Mouse (Mus musculus) ovary, postnatal 10 days (tissue): ENCODE data around the gene Mgat4c.
"Not testable (repeated sequence)": the region's sequence is repeated elsewhere in the genome, so short reads cannot be mapped to it uniquely, and the experiment has no call there.

Source experiments
- DNase-seq: peaks from one replicate; pipeline ENCODE4 v3.0.0; 2022; ENCODE audit warnings: low spot score

Mgat4c gene

GRCm38 (mm10) chr10:102154865-102155264 is 473.6 kb downstream of the Mgat4c start:
- DNase-seq, result no peak

DNA sequence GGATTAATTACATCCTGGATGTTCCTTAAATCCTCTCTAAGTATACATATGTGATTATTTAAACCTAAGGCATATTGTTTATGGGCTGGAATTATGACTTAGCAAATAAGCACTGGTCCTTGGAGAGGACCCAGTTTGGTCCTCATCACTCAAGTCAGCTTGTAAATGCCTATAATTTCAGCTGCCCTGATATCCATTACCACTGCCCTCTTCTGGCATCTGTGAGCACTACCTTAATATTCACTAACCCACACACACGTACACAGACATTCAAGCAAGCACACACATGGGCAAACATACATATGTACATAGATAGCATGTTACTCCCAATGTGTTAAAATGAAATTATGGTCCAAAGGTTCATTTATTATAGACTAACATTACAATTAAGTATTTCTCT is 474.6 kb downstream of the Mgat4c start:
- no peak for DNase-seq

DNA sequence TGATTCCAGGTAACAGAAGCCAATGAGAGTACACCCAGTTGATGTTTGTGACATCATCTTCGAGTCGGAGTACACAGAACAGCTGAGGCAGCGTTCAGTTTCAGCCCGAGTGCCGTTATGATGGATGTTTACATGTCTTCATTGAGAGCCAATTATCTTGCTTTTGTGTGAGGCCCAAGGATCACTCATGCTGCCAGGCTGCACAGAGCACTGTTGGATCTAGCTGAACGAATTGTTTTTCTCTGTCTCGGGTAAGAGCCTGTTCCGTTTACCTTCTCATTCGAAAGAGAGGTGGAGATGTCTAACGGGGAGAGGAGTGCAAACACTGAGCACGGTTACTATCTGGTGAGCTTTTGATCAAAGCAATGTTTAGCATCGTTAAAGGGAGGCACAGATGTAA is 477.5 kb downstream of the Mgat4c start:
- no peak for DNase-seq

DNA sequence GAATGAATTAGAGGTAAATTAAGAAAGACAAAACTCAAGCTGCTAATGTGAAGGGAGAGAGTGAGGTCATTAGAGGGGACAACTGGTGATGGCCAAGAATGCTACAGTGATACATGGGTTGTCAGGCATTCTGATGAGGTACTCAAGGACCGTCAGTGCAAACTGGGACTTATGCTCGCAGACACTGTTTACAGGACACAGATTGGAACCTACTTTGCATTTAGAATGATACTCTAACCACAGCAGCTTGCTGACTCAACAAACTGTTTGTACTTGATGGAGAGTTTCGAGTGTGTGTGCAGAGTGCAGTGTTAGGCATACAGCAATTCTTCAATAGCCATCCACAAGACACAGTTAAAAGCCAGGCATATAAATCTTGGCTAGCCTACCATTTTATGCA is 503.4 kb downstream of the Mgat4c start:
- no peak for DNase-seq

- DNase-seq, result no peak
Measured at GRCm38 (mm10) chr10:102191646-102192045, 510.4 kb downstream of the Mgat4c start.

DNA sequence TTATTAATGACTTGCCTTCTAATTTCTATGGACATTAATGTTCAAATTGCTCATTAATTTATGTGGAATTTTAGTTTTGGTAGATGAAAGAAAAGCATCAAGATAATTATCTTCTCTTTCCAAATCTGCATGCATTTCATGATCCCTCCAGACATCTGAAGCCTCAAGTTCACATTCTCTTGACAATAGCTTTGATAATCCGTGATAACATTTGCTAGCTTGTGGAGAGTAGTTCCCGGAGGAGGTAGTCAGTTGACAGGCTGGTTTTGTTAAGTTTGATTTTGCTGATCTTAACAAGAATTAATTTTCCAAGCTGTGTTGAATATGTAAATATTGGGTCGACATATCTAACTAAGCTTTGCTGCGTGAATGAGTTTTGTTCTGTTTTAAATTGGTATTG is 515.6 kb downstream of the Mgat4c start:
- no peak for DNase-seq

DNA sequence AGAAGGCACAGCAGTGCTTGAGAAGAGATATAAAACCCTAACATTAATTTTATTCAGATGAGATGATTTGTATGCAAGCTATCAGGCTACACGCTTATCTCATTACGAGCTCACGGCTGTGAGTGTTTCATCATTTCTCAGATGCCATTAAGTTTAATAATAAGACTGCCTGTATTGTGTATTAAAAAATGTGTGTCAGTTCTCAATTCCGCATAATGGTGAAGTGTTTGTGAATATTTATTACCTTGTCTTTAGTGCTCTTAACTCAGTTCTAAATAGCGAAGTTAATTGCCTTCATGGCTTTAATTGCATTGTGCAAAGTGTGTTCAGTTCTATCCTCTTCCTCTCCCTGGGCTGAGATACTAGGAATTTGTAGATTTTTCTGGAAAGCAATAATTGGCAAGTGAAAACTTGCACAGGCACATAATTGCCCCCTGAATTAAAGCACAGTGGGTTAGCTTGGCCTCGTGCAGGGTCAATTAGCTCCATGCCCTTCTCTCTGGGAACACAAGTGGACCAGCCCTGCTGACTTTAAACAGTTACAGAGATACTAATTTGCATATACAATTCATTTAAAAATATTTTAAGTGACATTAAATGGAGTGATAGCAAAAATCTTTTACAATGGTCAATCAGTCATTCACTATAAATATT is 557.4 kb downstream of the Mgat4c start:
- no peak for DNase-seq

DNA sequence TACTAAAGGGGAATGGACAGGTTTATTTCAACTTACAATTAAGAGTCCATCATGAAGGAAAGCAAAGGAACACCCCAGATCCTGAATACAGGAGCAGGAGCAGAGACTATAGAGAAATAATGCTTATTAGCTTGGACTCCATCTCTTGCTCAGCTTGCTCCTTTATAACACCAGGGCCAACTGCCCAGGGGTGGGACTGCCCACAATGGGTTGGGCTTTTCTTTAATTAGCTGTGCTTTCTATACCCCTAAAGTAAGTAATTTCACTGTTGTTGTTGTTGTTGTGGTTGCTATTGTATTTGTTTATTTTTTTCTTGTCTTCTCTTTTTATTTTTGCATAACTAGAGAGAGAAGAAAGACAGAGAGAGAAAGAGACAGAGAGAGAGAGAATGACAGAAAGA is 562.6 kb downstream of the Mgat4c start:
- DNase-seq, result no peak

DNA sequence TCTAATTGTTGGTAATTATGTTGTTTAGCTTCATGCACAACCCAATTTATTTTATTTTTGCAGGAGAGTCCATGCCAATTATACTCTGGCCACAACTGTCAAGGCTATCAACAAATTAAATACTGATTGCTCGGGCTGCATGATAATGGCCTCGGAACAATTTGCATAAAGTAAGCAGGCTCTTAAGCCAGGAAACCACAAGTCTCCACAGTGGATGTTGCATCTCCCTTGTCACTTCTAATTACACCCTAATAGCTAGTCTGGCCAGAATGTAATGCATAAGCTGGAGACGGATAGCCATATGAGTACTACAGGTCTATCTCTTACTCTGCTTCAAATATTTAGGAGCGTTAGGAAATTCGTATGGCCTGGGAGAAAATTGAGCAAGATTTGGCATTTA is 563.3 kb downstream of the Mgat4c start:
- no peak for DNase-seq

GRCm38 (mm10) chr10:102245269-102245668 is 564.0 kb downstream of the Mgat4c start:
- no peak for DNase-seq

- DNase-seq, result no peak
Measured at GRCm38 (mm10) chr10:102308892-102309479, 627.7 kb downstream of the Mgat4c start.

GRCm38 (mm10) chr10:102365685-102366381 is 684.5 kb downstream of the Mgat4c start:
- DNase-seq, result no peak

GRCm38 (mm10) chr10:102370576-102370975 is 689.3 kb downstream of the Mgat4c start:
- DNase-seq, result no peak

DNA sequence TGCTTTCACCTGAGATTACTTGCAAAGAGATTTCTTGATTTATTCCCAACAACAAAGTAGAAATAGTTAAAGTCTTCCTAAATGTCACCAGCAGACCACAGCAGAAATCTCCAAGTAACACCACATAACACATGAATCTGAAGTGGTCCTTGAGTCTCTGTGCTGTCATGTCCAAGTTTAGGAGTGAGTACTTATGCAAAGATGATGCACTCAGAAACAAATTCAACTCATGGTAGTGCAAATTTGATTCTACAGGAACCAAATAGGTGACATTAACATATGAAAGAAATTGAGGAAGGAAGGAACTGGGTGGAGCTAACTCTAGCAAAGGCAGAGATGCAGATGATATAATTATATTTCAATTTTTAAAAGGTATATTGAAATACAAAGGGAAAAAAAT is 690.8 kb downstream of the Mgat4c start:
- no peak for DNase-seq

- DNase-seq, result no peak
Measured at GRCm38 (mm10) chr10:102374061-102374460, 692.8 kb downstream of the Mgat4c start.

- DNase-seq, result no peak
Measured at GRCm38 (mm10) chr10:102377377-102377776, 696.1 kb downstream of the Mgat4c start.

- no peak for DNase-seq
Measured at GRCm38 (mm10) chr10:102389223-102389622, 707.9 kb downstream of the Mgat4c start.

DNA sequence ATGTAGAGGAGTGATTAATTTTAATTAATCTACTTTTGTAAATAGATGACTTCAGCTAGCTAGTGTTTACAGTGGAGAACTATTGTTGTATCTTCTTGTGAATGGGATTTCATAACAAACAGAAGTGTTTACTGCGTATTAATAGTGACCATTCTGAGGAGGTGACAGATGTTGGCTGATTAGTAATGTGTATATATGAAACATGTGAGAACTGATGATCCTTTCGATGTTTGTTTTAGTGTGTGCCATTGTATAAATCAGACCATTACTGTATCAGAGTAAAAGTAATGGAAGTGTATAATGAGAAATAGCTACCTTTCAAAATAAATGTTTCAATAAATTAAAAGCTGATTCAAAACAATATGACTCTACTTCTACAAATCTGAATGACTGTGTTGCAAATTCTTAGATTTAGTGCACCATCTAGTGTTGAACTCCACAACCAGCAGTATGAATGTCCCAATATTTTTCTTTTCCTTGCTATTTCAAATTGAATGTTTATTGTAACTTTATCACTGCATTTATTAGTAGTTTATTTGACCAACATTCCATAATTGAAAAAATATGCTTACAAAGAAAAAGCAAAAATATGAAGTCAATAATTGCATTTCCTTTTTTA is 736.5 kb downstream of the Mgat4c start:
- DNase-seq, result no peak

DNA sequence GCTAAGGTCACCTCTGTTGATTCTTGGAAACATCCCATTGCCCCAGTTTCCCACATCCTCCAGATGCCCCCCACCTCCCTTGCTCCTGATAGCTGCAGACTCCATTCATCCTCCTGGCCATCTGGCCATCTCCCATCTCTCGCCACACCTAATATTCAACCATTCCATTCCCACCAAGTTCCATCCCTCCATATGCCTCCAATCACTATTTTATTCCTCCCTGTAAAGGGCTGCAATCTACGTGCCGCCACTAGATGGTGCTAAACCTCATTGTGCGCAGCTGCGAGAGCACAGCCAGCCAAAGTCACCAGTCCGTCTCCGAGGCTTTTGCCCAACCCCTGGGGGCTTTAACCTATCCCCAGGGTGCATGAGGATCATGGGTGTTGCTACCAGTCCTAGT is 753.8 kb downstream of the Mgat4c start:
- not testable (repeated sequence) for DNase-seq

DNA sequence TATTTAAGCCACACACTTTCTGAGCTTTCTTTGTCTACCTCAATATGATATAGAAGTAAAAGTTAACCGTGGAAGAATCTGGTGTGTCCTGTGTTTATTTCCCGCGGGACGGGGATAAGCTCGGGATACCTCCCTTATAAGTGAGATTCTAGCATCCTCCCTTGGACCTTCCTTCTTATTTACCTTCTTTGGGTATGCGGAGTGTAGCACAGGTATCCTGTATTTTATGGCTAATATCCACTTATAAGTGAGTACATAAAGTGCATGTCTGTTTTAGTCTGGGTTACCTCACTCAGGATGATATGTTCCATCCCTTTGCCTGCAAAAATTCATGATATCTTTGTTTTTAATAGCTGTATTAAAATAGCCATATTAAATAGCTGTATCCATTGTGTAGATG is 754.2 kb downstream of the Mgat4c start:
- not testable (repeated sequence) for DNase-seq
